Mouse (Mus musculus): ENCODE measurements around the gene Slc39a2.

The Slc39a2 gene

GRCm38 (mm10) chr14:51932092-51933020 lies 39.7 kb downstream of the Slc39a2 start:
- DNase-seq (ENCODE audit: low read depth, low spot score) = no peak

- DNase-seq (ENCODE audit: low read depth, low spot score) = no peak
Measured at GRCm38 (mm10) chr14:51939005-51939404, 46.3 kb downstream of the Slc39a2 start.

- no peak for DNase-seq (ENCODE audit: low read depth, low spot score)
Measured at GRCm38 (mm10) chr14:51940944-51941560, 48.4 kb downstream of the Slc39a2 start.

- DNase-seq (ENCODE audit: low read depth, low spot score) = no peak
Measured at GRCm38 (mm10) chr14:51941577-51941976, 48.9 kb downstream of the Slc39a2 start.

DNA sequence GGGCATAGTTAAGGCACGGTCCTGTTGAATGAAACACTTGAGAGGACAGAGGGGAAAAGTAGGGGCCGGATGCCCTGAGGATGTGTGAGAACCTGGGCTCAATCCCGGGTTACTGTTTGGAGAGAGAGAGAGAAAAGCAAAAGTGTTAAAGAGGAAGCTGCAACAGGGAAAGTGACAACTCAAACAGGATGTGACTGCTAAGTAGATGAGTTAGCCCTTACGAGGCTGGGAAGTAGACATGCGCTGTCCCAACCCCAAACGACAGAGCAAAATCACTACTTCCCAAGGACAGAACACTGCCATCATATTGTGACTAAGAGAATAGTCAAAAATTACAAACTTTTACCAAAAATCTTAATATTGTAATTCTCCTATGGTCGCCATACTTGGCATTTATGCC lies 49.5 kb downstream of the Slc39a2 start:
- no peak for DNase-seq (ENCODE audit: low read depth, low spot score)

GRCm38 (mm10) chr14:51943336-51943735 lies 50.6 kb downstream of the Slc39a2 start:
- no peak for DNase-seq (ENCODE audit: low read depth, low spot score)
